In genomic region chr5:35169614-35170293, GRCm38 (mm10) we compare ENCODE assay signal across 19 mouse cellular contexts.
A peak's percentile ranks its signal among the peaks of the same experiment; 100 is the strongest.
DNase-seq lines count a peak whose midpoint lies in the region; ATAC-seq and TF ChIP-seq lines count a peak whose summit lies in the region.
"Had no signal": no experiment of that assay in that cellular context is flagged by ENCODE, and none has a peak within 500 bp of the region (broad histone marks: within the 10 kb centered on the region; RNA-seq: fewer than 3 reads in every experiment).

No protein-coding gene starts in this region.

- TF ChIP-seq CTCF in forebrain, postnatal 0 days (IDR thresholded peaks at IDR 0.05; ENCODE audit: low read depth), result no peak
- TF ChIP-seq CTCF in left cerebral cortex, adult 2 months (IDR thresholded peaks at IDR 0.05), result no peak
- no peak for TF ChIP-seq CTCF in bone marrow macrophage, adult 2 months (IDR thresholded peaks at IDR 0.05; ENCODE audit: low read depth, low read length)

- no peaks in the 10 kb centered on the region for H3K4me1 ChIP-seq in forebrain, postnatal 0 days (ENCODE audit: insufficient read depth)
- H3K4me1 ChIP-seq in forebrain, embryonic 10.5 days, result no peaks in the 10 kb centered on the region
- peaks cover 32% of the 10 kb centered on the region for H3K4me1 ChIP-seq in bone marrow macrophage, adult 2 months (ENCODE audit: control insufficient read depth, insufficient read depth, low read length)
- peaks cover 5% of the 10 kb centered on the region for H3K4me1 ChIP-seq in limb, embryonic 14.5 days (ENCODE audit: control insufficient read depth, insufficient read depth, low read length)
- H3K4me1 ChIP-seq: lung, embryonic 15.5 days; midbrain, embryonic 10.5 days had no signal

- H3K36me3 ChIP-seq in forebrain, postnatal 0 days (ENCODE audit: insufficient read depth), result no peaks in the 10 kb centered on the region
- no peaks in the 10 kb centered on the region for H3K36me3 ChIP-seq in forebrain, embryonic 10.5 days (replicated peaks)
- no peaks in the 10 kb centered on the region for H3K36me3 ChIP-seq in limb, embryonic 14.5 days (ENCODE audit: control insufficient read depth, insufficient read depth, low read length)
- H3K36me3 ChIP-seq: heart, embryonic 15.5 days; lung, embryonic 15.5 days; midbrain, embryonic 10.5 days had no signal

- no peak for DNase-seq in forebrain, postnatal 0 days
- DNase-seq in forebrain, embryonic 10.5 days (ENCODE audit: extremely low spot score, low spot score), result no peak
- DNase-seq in left cerebral cortex, postnatal 4 days, result peak; percentile 70
- DNase-seq in left cerebral cortex, adult 2 months (ENCODE audit: extremely low spot score in 1 of 2, low spot score in 2 of 2), result no peak
- peak; percentile 37 for DNase-seq in limb, embryonic 14.5 days (ENCODE audit: low spot score)
- DNase-seq in thymus, postnatal 25 days, result no peak
- DNase-seq: adrenal gland, adult 8-10 months; cerebellum, adult 11 months; cerebellum, postnatal 14 days; embryo, embryonic 11 days; gastrocnemius, postnatal 25 days; heart, adult 2 months had no signal

- no peaks in the 10 kb centered on the region for H3K27me3 ChIP-seq in forebrain, postnatal 0 days (ENCODE audit: insufficient read depth, low read length)
- no peaks in the 10 kb centered on the region for H3K27me3 ChIP-seq in forebrain, embryonic 10.5 days (ENCODE audit: poor library complexity, severe bottlenecking)
- no peaks in the 10 kb centered on the region for H3K27me3 ChIP-seq in limb, embryonic 14.5 days (ENCODE audit: control insufficient read depth, insufficient read depth, low read length)
- H3K27me3 ChIP-seq: heart, embryonic 15.5 days; lung, embryonic 15.5 days had no signal

- WGBS in forebrain, postnatal 0 days, result 49% methylated on average over 7 of the region's 7 CpGs
- 85% methylated on average over 7 of the region's 7 CpGs for WGBS in forebrain, embryonic 10.5 days
- 49% methylated on average over 7 of the region's 7 CpGs for WGBS in limb, embryonic 14.5 days

- H3K9me3 ChIP-seq in forebrain, postnatal 0 days (ENCODE audit: low read length), result 0 out of 2 replicates have a peak, but pooled peaks cover 3% of the 10 kb centered on the region
- H3K9me3 ChIP-seq in forebrain, embryonic 10.5 days, result no peaks in the 10 kb centered on the region; the same call in 1 of the 2 replicates
- no peaks in the 10 kb centered on the region; the same call in 1 of the 2 replicates for H3K9me3 ChIP-seq in limb, embryonic 14.5 days (ENCODE audit: control insufficient read depth, low read length)
- H3K9me3 ChIP-seq: heart, embryonic 15.5 days; lung, embryonic 15.5 days; midbrain, embryonic 10.5 days had no signal

- H3K4me2 ChIP-seq in forebrain, postnatal 0 days (ENCODE audit: low read depth), result no peak overlapping the region
- no peak overlapping the region for H3K4me2 ChIP-seq in limb, embryonic 14.5 days (replicated peaks; ENCODE audit: low read depth, low read length, severe bottlenecking)
- H3K4me2 ChIP-seq: heart, embryonic 15.5 days; lung, embryonic 15.5 days had no signal

- no peak for ATAC-seq in forebrain, postnatal 0 days
- no peak for ATAC-seq in limb, embryonic 14.5 days (ENCODE audit: low FRiP score, low read depth)
- ATAC-seq: intestine, postnatal 0 days had no signal

- TF ChIP-seq POLR2A in bone marrow macrophage, adult 2 months (IDR thresholded peaks at IDR 0.05; ENCODE audit: borderline replicate concordance, low read depth, low read length), result no peak
- no peak for TF ChIP-seq POLR2A in limb, embryonic 14.5 days (IDR thresholded peaks at IDR 0.05; ENCODE audit: borderline replicate concordance, extremely low read depth, insufficient read depth, insufficient read length)

- 0 out of 2 replicates have a peak overlapping the region, but pooled peaks have one; percentile 4 for H3K27ac ChIP-seq in forebrain, postnatal 0 days (ENCODE audit: low read depth, low read length)
- no peak overlapping the region for H3K27ac ChIP-seq in forebrain, embryonic 10.5 days
- H3K27ac ChIP-seq in left cerebral cortex, adult 2 months, result no peak overlapping the region
- peak overlapping the region; percentile 78 for H3K27ac ChIP-seq in bone marrow macrophage, adult 2 months (ENCODE audit: insufficient read depth, low read depth, low read length)
- H3K27ac ChIP-seq in limb, embryonic 14.5 days (replicated peaks; ENCODE audit: low read depth, low read length), result no peak overlapping the region
- H3K27ac ChIP-seq: heart, adult 2 months; heart, embryonic 15.5 days; liver, embryonic 14.5 days; lung, embryonic 15.5 days; macrophage; midbrain, embryonic 10.5 days had no signal

- intact Hi-C loops in left cerebral cortex, postnatal 4 days (cut with DNase I), result no loop called here
- intact Hi-C loops in left cerebral cortex, adult 2 months (cut with DNase I), result no loop called here

- H3K9ac ChIP-seq in forebrain, postnatal 0 days, result no peak overlapping the region
- no peak overlapping the region for H3K9ac ChIP-seq in limb, embryonic 14.5 days (ENCODE audit: low read depth, low read length, severe bottlenecking)
- H3K9ac ChIP-seq: heart, embryonic 15.5 days; liver, embryonic 14.5 days; lung, embryonic 15.5 days had no signal

- no peak overlapping the region for H3K4me3 ChIP-seq in forebrain, postnatal 0 days (ENCODE audit: low read depth, low read length)
- no peak overlapping the region for H3K4me3 ChIP-seq in forebrain, embryonic 10.5 days
- no peak overlapping the region for H3K4me3 ChIP-seq in left cerebral cortex, adult 2 months
- H3K4me3 ChIP-seq in bone marrow macrophage, adult 2 months (ENCODE audit: insufficient read depth, low read length), result no peak overlapping the region
- no peak overlapping the region for H3K4me3 ChIP-seq in limb, embryonic 14.5 days (replicated peaks; ENCODE audit: low read length)
- H3K4me3 ChIP-seq: heart, adult 2 months; heart, embryonic 15.5 days; lung, embryonic 15.5 days; midbrain, embryonic 10.5 days had no signal

Comparison
In these comparisons a context has a peak if more than half of its experiments do, and no peak if none do; other contexts are left out.
1. DNase-seq: peak in left cerebral cortex, postnatal 4 days (single experiment) and limb, embryonic 14.5 days (single experiment); none in forebrain, postnatal 0 days (single experiment), forebrain, embryonic 10.5 days (single experiment), left cerebral cortex, adult 2 months (0 of 2) and thymus, postnatal 25 days (single experiment).
2. H3K27ac ChIP-seq: peak in forebrain, postnatal 0 days (single experiment) and bone marrow macrophage, adult 2 months (single experiment); none in forebrain, embryonic 10.5 days (single experiment), left cerebral cortex, adult 2 months (single experiment) and limb, embryonic 14.5 days (single experiment).